Mouse (Mus musculus) forebrain, embryonic 12.5 days (tissue): ENCODE data around the gene Dhrs1. TPM values are rescaled to one million over a fixed set of nuclear protein-coding genes. Genes with fewer than 3 reads are reported as not detected.
A peak's percentile ranks its signal among the peaks of the same experiment; 100 is the strongest.
"Not testable (repeated sequence)": the region's sequence is repeated elsewhere in the genome, so short reads cannot be mapped to it uniquely, and the experiment has no call there.

Experiments used
- ATAC-seq: fragments of 200-750 bp; cut with Nextera tagmentation; 2 replicates; pipeline ENCODE4 v1.8.0; 2017; ENCODE audit warnings: moderate TSS enrichment; ENCODE audit not compliant: low FRiP score
- H3K27ac ChIP-seq: fragments of 300-500 bp; sonication (generic); 2 replicates; pipeline ENCODE4 v1.5.1; 2016; ENCODE audit warnings: mild to moderate bottlenecking
- H3K27me3 ChIP-seq: fragments of 300-500 bp; sonication (generic); 2 replicates; pipeline ENCODE4 v1.6.1; 2016; ENCODE audit warnings: mild to moderate bottlenecking
- H3K36me3 ChIP-seq: fragments of 300-500 bp; sonication (generic); replicated peaks from 2 replicates; pipeline ENCODE4 v1.6.1; 2016; ENCODE audit warnings: mild to moderate bottlenecking
- H3K4me1 ChIP-seq: fragments of 300-500 bp; sonication (generic); 2 replicates; pipeline ENCODE4 v1.6.1; 2016
- H3K4me2 ChIP-seq: fragments of 300-500 bp; sonication (generic); 2 replicates; pipeline ENCODE4 v1.6.1; 2016; ENCODE audit warnings: mild to moderate bottlenecking, moderate library complexity
- H3K4me3 ChIP-seq: fragments of 300-500 bp; sonication (generic); replicated peaks from 2 replicates; pipeline ENCODE4 v1.5.1; 2016; ENCODE audit warnings: mild to moderate bottlenecking
- H3K9ac ChIP-seq: fragments of 300-500 bp; sonication (generic); 2 replicates; pipeline ENCODE4 v1.6.1; 2016; ENCODE audit warnings: mild to moderate bottlenecking
- H3K9me3 ChIP-seq: fragments of 300-500 bp; sonication (generic); 2 replicates; pipeline ENCODE4 v1.6.1; 2016
- WGBS: fragments of 180-500 bp; shearing (Covaris S2); methylation state at CpG from one replicate; pipeline ENCODE4 v1.1.7; 2016; 5-methylcytosine and 5-hydroxymethylcytosine counted together
- polyA plus RNA-seq: library from polyadenylated mRNA; unstranded; fragments of >200 nt; fragmentation: Nextera tagmentation; extraction: Ambion mirVana; gene quantifications from 2 replicates; pipeline ENCODE4 v1.2.1, GENCODE M21; 2016

Dhrs1 gene
- polyA plus RNA-seq, 1 experiment from 2014 or later: 74.1 TPM

GRCm38 (mm10) chr14:55778686-55779085 is 33.2 kb upstream of the Dhrs1 start:
- H3K4me3 ChIP-seq: no peak overlapping the region
- no peak for ATAC-seq
- WGBS: 90% methylated on average over 15 of the region's 15 CpGs
- no peaks in the 10 kb centered on the region for H3K9me3 ChIP-seq
- H3K27ac ChIP-seq: no peak overlapping the region
- no peak overlapping the region for H3K9ac ChIP-seq
- no peak overlapping the region for H3K4me2 ChIP-seq
- peaks cover 10% of the 10 kb centered on the region for H3K4me1 ChIP-seq
- no peaks in the 10 kb centered on the region for H3K36me3 ChIP-seq
- H3K27me3 ChIP-seq: peaks cover 44% of the 10 kb centered on the region

GRCm38 (mm10) chr14:55777806-55778205 is 32.3 kb upstream of the Dhrs1 start:
- WGBS: 86% methylated on average over 11 of the region's 11 CpGs
- Histone ChIP-seq H3K36me3 (no peaks in the 10 kb centered on the region), H3K27me3 (peaks cover 42% of the 10 kb centered on the region), H3K9ac (no peak overlapping the region), H3K4me1 (peaks cover 2% of the 10 kb centered on the region; the same call in 1 of the 2 replicates), H3K4me2 (no peak overlapping the region), H3K9me3 (no peaks in the 10 kb centered on the region), H3K4me3 (no peak overlapping the region), H3K27ac (no peak overlapping the region)
- ATAC-seq: no peak

DNA sequence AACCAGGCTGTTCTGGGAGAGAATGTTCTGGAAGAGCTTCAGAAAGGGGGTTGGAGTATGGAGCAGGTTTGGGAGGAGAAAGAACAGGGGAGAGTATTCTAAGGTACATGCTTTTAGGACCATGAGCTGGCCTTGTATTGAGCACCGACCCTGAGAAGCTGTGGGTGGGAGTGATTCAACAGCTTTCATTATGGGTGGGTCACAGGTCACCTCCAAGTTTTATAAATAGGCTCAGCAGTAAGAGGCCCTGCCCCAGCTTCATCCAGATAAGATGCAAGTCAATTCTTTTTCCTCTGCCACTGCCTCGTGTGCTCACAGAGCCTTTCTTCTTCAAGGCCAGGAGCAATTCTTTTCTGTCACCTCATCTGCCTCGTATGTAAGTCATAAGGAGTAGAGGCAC is 31.7 kb upstream of the Dhrs1 start:
- peaks cover 38% of the 10 kb centered on the region for H3K27me3 ChIP-seq
- ATAC-seq: no peak
- H3K4me2 ChIP-seq: no peak overlapping the region
- H3K36me3 ChIP-seq: no peaks in the 10 kb centered on the region
- WGBS: 56% methylated on average over 3 of the region's 3 CpGs
- no peak overlapping the region for H3K4me3 ChIP-seq
- H3K4me1 ChIP-seq: peaks cover 2% of the 10 kb centered on the region; the same call in 1 of the 2 replicates
- H3K27ac ChIP-seq: no peak overlapping the region
- H3K9me3 ChIP-seq: no peaks in the 10 kb centered on the region
- no peak overlapping the region for H3K9ac ChIP-seq

DNA sequence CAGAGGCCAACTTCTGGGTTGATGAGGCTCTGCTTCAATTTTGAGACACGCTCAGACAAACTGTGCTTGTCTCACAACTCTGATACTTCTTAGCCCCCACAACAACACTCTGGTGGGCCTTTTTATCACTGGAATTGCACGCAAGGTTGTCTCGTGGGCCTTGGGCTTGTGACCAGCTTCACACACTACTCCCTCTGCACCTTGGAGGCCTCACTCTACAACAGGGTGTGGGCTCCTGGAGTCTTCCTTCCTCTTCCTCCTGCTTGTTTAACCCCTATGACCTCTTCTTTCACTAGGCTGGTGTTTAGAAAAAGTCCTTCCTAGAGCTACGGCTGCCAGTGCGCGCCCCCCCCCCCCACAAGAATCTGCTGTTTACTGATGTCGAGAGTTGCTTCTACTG is 31.2 kb upstream of the Dhrs1 start:
- ATAC-seq: no peak
- peaks cover 38% of the 10 kb centered on the region for H3K27me3 ChIP-seq
- no peak overlapping the region for H3K9ac ChIP-seq
- H3K27ac ChIP-seq: no peak overlapping the region
- no peak overlapping the region for H3K4me2 ChIP-seq
- no peak overlapping the region for H3K4me3 ChIP-seq
- no peaks in the 10 kb centered on the region for H3K9me3 ChIP-seq
- peaks cover 2% of the 10 kb centered on the region; the same call in 1 of the 2 replicates for H3K4me1 ChIP-seq
- H3K36me3 ChIP-seq: no peaks in the 10 kb centered on the region
- 79% methylated on average over 7 of the region's 7 CpGs for WGBS

- Histone ChIP-seq H3K27me3 (peaks cover 84% of the 10 kb centered on the region), H3K9me3 (no peaks in the 10 kb centered on the region)
Observed at GRCm38 (mm10) chr14:55769087-55769703, 23.7 kb upstream of the Dhrs1 start.

GRCm38 (mm10) chr14:55768555-55768954 is 23.1 kb upstream of the Dhrs1 start:
- no peaks in the 10 kb centered on the region for H3K9me3 ChIP-seq
- H3K36me3 ChIP-seq: no peaks in the 10 kb centered on the region
- no peak overlapping the region for H3K4me3 ChIP-seq
- H3K4me2 ChIP-seq: no peak overlapping the region
- no peak overlapping the region for H3K9ac ChIP-seq
- ATAC-seq: no peak
- 87% methylated on average over 6 of the region's 6 CpGs for WGBS
- H3K27me3 ChIP-seq: peaks cover 83% of the 10 kb centered on the region
- no peak overlapping the region for H3K27ac ChIP-seq
- peaks cover 10% of the 10 kb centered on the region for H3K4me1 ChIP-seq

More at GRCm38 (mm10) chr14:55769087-55769703, 23.7 kb upstream of the Dhrs1 start:
- WGBS: 80% methylated on average over 16 of the region's 16 CpGs
- ATAC-seq: no peak
- Histone ChIP-seq H3K9ac (no peak overlapping the region), H3K4me2 (no peak overlapping the region), H3K36me3 (no peaks in the 10 kb centered on the region), H3K27ac (no peak overlapping the region), H3K4me3 (no peak overlapping the region), H3K4me1 (peaks cover 10% of the 10 kb centered on the region)

DNA sequence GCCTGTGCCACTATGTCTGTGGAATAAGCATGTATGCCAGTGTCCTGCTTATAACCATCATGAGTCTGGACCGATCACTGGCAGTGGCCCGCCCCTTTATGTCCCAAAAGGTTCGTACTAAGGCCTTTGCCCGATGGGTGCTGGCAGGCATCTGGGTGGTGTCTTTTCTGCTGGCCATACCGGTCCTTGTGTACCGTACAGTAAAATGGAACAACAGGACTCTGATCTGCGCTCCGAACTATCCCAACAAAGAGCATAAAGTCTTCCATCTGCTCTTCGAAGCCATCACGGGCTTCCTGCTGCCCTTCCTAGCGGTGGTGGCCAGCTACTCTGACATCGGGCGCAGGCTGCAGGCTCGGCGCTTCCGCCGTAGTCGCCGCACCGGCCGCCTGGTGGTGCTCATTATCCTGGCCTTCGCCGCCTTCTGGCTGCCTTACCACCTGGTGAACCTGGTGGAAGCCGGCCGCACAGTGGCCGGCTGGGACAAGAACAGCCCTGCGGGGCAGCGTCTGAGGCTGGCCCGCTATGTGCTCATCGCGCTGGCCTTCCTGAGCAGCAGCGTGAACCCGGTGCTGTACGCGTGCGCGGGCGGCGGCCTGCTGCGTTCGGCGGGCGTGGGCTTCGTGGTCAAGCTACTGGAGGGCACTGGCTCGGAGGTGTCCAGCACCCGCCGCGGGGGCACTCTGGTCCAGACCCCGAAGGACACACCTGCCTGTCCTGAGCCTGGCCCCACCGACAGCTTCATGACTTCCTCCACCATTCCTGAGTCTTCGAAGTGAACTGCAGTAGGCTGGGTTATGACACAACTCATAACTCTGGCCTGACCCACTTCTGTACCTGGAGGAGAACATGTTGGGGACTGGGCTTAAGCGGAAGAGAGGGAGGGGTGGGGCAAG is 22.3 kb upstream of the Dhrs1 start:
- WGBS: 11% methylated on average over 52 of the region's 52 CpGs
- Histone ChIP-seq H3K4me1 (peaks cover 10% of the 10 kb centered on the region), H3K4me3 (peak overlapping the region; percentile 42), H3K4me2 (peak overlapping the region; percentile 78), H3K27me3 (peaks cover 86% of the 10 kb centered on the region), H3K36me3 (no peaks in the 10 kb centered on the region), H3K9ac (peak overlapping the region; percentile 59), H3K9me3 (no peaks in the 10 kb centered on the region), H3K27ac (no peak overlapping the region)
- ATAC-seq: peak; percentile 75

- 69% methylated on average over 4 of the region's 4 CpGs for WGBS
- no peak for ATAC-seq
Observed at GRCm38 (mm10) chr14:55765696-55766095, 20.2 kb upstream of the Dhrs1 start, which contains the start of gene Ltb4r1. Gene Ltb4r1, plus strand, starts transcription at chr14:55765962.

DNA sequence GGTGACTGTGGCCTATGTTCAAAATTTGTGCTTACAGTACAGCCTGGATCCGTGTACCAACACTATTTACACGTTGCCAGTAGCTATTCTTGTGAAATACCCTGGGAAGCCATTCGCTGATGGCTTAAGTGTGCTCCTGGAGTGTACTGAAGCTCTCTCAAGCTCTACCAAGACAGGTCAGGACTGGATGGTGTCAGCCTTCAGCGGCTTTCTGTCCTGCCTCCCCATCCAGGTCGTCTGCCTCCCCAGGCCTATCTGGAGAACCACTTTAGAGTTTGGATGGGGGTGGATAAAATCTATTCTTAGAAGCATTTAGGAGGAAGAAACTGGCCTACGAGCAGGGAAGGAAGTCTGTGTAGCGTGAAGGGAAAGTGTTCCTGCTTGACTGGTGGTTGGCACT is 17.7 kb upstream of the Dhrs1 start:
- no peak overlapping the region for H3K4me3 ChIP-seq
- H3K9ac ChIP-seq: no peak overlapping the region
- no peaks in the 10 kb centered on the region for H3K9me3 ChIP-seq
- peaks cover 77% of the 10 kb centered on the region for H3K27me3 ChIP-seq
- no peak for ATAC-seq
- no peaks in the 10 kb centered on the region for H3K36me3 ChIP-seq
- H3K4me2 ChIP-seq: no peak overlapping the region
- no peak overlapping the region for H3K27ac ChIP-seq
- WGBS: 71% methylated on average over 7 of the region's 7 CpGs
- H3K4me1 ChIP-seq: peaks cover 22% of the 10 kb centered on the region

More at GRCm38 (mm10) chr14:55765696-55766095, 20.2 kb upstream of the Dhrs1 start, which contains the start of gene Ltb4r1:
- Histone ChIP-seq H3K4me1 (peaks cover 23% of the 10 kb centered on the region), H3K9ac (no peak within 1 kb of the TSS), H3K27ac (no peak within 1 kb of the TSS), H3K4me2 (no peak within 1 kb of the TSS), H3K9me3 (no peaks in the 10 kb centered on the region), H3K36me3 (no peaks in the 10 kb centered on the region), H3K27me3 (peaks cover 95% of the 10 kb centered on the region), H3K4me3 (no peak within 1 kb of the TSS)

- H3K4me2 ChIP-seq: peak overlapping the region; percentile 94
- peak overlapping the region; percentile 59 for H3K9ac ChIP-seq
- no peaks in the 10 kb centered on the region for H3K36me3 ChIP-seq
- H3K9me3 ChIP-seq: no peaks in the 10 kb centered on the region
- H3K27ac ChIP-seq: no peak overlapping the region
- H3K4me3 ChIP-seq: peak overlapping the region; percentile 51
- peaks cover 67% of the 10 kb centered on the region for H3K27me3 ChIP-seq
- peak; percentile 75 for ATAC-seq
- peaks cover 13% of the 10 kb centered on the region for H3K4me1 ChIP-seq
- under 1% methylated on average over 77 of the region's 77 CpGs for WGBS
Observed at GRCm38 (mm10) chr14:55762001-55762821, 16.7 kb upstream of the Dhrs1 start.

- WGBS: 66% methylated on average over 6 of the region's 6 CpGs
- ATAC-seq: no peak
- Histone ChIP-seq H3K27me3 (peaks cover 59% of the 10 kb centered on the region), H3K9ac (peak within 1 kb of the TSS; percentile 59), H3K4me1 (peaks cover 13% of the 10 kb centered on the region), H3K27ac (no peak within 1 kb of the TSS), H3K4me2 (peak within 1 kb of the TSS; percentile 94), H3K36me3 (peaks cover 3% of the 10 kb centered on the region), H3K9me3 (no peaks in the 10 kb centered on the region), H3K4me3 (peak within 1 kb of the TSS; percentile 51)
Observed at GRCm38 (mm10) chr14:55761163-55761562, 15.7 kb upstream of the Dhrs1 start, which contains the start of gene Ltb4r2. Gene Ltb4r2, plus strand, starts transcription at chr14:55761428.

DNA sequence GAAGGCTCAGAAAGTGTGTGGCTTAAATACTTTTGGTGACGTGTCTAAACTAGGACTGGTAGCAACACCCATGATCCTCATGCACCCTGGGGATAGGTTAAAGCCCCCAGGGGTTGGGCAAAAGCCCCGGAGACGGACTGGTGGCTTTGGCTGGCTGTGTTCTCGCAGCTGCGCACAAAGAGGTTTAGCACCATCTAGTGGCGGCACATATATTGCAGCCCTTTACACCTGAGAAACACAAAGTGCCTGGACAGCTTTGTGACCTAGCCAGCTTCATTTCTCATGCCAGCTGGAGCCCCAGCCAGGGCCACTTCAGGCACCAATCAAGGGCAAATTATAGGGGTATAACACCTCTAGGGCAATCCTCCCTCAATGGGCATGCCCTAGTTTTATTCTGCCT is 14.7 kb upstream of the Dhrs1 start:
- H3K9ac ChIP-seq, H3K4me3 ChIP-seq, ATAC-seq, H3K27ac ChIP-seq, H3K9me3 ChIP-seq: not testable (repeated sequence)
- H3K27me3 ChIP-seq: peaks cover 49% of the 10 kb centered on the region
- under 1% methylated on average over 6 of the region's 6 CpGs for WGBS
- H3K4me2 ChIP-seq: peak overlapping the region; percentile 37
- peaks cover 13% of the 10 kb centered on the region for H3K4me1 ChIP-seq
- H3K36me3 ChIP-seq: peaks cover 13% of the 10 kb centered on the region
